Mouse (Mus musculus): Measurements from ENCODE around the gene Whrn. TPM values are rescaled to one million over a fixed set of nuclear protein-coding genes. Genes with fewer than 3 reads are reported as not detected.

Whrn gene
- total and polyA plus RNA-seq, 2 experiments from 2014 or later, result 3.8 to 13.0 TPM

DNA sequence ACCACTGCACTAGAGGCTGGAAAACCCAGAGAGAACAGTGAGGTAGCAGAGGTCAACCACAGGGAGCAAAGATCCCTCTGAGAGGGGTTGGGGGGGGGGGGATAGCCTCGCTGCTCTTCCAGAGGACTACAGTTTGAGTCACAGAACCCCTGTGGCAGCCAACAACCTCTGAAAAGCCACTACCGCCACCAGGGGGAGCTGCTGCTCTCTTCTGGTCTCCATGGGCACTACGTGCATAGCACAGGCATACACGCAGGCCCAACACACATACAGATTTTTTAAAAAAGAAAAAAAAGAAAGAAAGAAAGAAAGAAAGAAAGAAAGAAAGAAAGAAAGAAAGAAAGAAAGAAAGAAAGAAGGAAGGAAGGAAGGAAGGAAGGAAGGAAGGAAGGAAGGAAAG, 12.4 kb upstream of the Whrn start:
- no peak overlapping the region for H3K4me2 ChIP-seq (ENCODE audit: low read depth)
- no peaks in the 10 kb centered on the region for H3K27me3 ChIP-seq (ENCODE audit: insufficient read depth, low read length)
- H3K27ac ChIP-seq (ENCODE audit: low read depth, low read length), result no peak overlapping the region
- H3K4me3 ChIP-seq (ENCODE audit: low read depth, low read length), result no peak overlapping the region
- no peaks in the 10 kb centered on the region for H3K9me3 ChIP-seq (ENCODE audit: low read length)
- ATAC-seq, result no peak
- H3K9ac ChIP-seq, result no peak overlapping the region
- no peak for DNase-seq
- no peaks in the 10 kb centered on the region for H3K36me3 ChIP-seq (ENCODE audit: insufficient read depth)
- 18% methylated on average over 4 of the region's 4 CpGs for WGBS
- peak; percentile 60 for TF ChIP-seq CTCF (IDR thresholded peaks at IDR 0.05; ENCODE audit: low read depth)
- H3K4me1 ChIP-seq (ENCODE audit: insufficient read depth), result no peaks in the 10 kb centered on the region

DNA sequence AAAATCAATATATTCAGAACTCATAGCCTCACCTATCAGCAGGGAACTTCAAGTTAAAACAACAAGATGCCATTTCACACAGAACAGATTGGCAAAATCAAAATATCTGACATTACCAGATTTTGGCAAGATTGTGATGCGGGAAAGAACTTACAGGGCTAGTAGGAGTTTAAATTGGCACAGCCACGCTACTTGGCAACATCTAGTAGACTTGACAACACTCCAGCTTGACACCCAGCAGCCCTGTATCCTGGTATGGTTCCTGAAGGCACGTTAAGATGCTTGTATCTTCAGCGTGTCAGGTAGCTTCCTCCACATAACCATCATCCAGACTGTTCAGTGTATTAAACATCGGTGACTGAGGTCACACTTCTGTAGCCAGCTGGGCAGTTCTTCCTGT, 11.7 kb upstream of the Whrn start:
- ATAC-seq (no peak), DNase-seq (no peak)
- no peaks in the 10 kb centered on the region for H3K9me3 ChIP-seq (ENCODE audit: low read length)
- no peak overlapping the region for H3K4me2 ChIP-seq (ENCODE audit: low read depth)
- no peaks in the 10 kb centered on the region for H3K36me3 ChIP-seq (ENCODE audit: insufficient read depth)
- no peak overlapping the region for H3K4me3 ChIP-seq (ENCODE audit: low read depth, low read length)
- H3K27ac ChIP-seq (ENCODE audit: low read depth, low read length), result no peak overlapping the region
- no peak for TF ChIP-seq CTCF (IDR thresholded peaks at IDR 0.05; ENCODE audit: low read depth)
- no peak overlapping the region for H3K9ac ChIP-seq
- 64% methylated on average over 5 of the region's 5 CpGs for WGBS
- no peaks in the 10 kb centered on the region for H3K4me1 ChIP-seq (ENCODE audit: insufficient read depth)
- H3K27me3 ChIP-seq (ENCODE audit: insufficient read depth, low read length), result no peaks in the 10 kb centered on the region

DNA sequence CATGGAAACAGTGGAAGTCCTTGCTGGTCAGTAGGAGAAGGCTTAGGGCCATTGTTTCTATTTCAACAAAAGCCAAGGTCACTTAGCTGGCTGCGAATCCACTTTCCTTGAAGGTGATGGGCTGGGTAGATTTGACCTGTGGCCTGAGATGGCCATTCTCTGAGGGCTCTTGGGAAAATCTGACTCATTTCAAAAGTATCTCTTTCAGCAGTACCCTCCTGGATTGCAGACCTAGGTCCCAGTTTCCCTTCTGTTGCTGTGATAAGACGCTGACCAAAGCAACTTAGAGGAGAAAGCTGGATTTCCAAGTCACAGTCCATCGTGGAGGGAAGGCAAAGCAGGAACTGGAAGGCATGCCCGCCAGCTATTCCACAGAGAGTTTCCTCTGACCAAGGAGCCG, 8.2 kb upstream of the Whrn start:
- Histone ChIP-seq H3K27ac (ENCODE audit: low read depth, low read length) (no peak overlapping the region), H3K9ac (no peak overlapping the region), H3K9me3 (ENCODE audit: low read length) (no peaks in the 10 kb centered on the region), H3K36me3 (ENCODE audit: insufficient read depth) (no peaks in the 10 kb centered on the region), H3K4me1 (ENCODE audit: insufficient read depth) (no peaks in the 10 kb centered on the region), H3K4me3 (ENCODE audit: low read depth, low read length) (no peak overlapping the region), H3K4me2 (ENCODE audit: low read depth) (no peak overlapping the region), H3K27me3 (ENCODE audit: insufficient read depth, low read length) (no peaks in the 10 kb centered on the region)
- ATAC-seq (no peak), DNase-seq (no peak)
- 80% methylated on average over 5 of the region's 5 CpGs for WGBS
- no peak for TF ChIP-seq CTCF (IDR thresholded peaks at IDR 0.05; ENCODE audit: low read depth)

DNA sequence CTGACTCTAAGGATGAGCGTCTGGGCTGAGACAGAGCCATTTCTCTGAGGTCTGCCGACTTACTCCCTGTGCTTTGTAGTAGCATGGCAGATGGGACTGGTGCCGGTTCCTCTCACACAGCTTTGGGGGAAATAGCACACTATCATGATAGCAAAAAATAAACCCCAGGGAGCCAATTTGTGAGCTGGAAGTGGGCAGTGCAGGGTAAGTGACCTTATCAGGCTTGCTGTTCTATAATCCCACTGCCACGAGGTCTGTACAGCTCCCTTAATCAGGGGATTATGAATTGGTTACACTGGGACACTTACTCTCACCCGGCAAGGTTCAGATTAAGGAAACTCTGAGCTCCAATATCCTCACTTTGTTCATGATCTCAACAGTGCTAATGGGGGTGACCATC, 5.3 kb upstream of the Whrn start:
- Histone ChIP-seq H3K27ac (ENCODE audit: low read depth, low read length) (no peak overlapping the region), H3K4me1 (ENCODE audit: insufficient read depth) (no peaks in the 10 kb centered on the region), H3K27me3 (ENCODE audit: insufficient read depth, low read length) (no peaks in the 10 kb centered on the region), H3K9me3 (ENCODE audit: low read length) (no peaks in the 10 kb centered on the region), H3K36me3 (ENCODE audit: insufficient read depth) (no peaks in the 10 kb centered on the region), H3K4me3 (ENCODE audit: low read depth, low read length) (no peak overlapping the region), H3K9ac (no peak overlapping the region), H3K4me2 (ENCODE audit: low read depth) (no peak overlapping the region)
- 40% methylated on average over 5 of the region's 5 CpGs for WGBS
- ATAC-seq, result no peak
- TF ChIP-seq CTCF (IDR thresholded peaks at IDR 0.05; ENCODE audit: low read depth), result no peak
- no peak for DNase-seq

DNA sequence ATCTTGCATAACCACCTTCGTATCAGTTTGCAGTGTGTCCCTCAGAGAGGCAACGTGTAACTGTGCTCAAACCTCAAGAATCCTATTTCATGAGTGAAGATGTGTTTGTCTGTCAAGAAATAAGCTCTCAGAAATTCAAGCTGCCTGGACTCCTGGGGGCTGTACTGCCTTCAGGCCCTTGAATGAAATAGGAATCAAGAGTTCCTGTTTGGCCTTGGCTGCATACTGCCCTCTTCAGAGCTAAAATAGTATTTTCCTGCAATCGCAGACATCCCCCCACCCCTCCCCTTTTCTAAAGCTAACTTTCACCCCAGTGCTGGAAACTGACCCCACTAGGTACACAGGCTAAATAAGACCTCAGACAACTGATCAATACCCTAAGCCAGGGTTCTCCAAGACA, 2.6 kb upstream of the Whrn start:
- no peak for DNase-seq
- Histone ChIP-seq H3K27me3 (ENCODE audit: insufficient read depth, low read length) (no peaks in the 10 kb centered on the region), H3K4me1 (ENCODE audit: insufficient read depth) (no peaks in the 10 kb centered on the region), H3K9ac (no peak overlapping the region), H3K27ac (ENCODE audit: low read depth, low read length) (no peak overlapping the region), H3K4me2 (ENCODE audit: low read depth) (no peak overlapping the region), H3K36me3 (ENCODE audit: insufficient read depth) (no peaks in the 10 kb centered on the region), H3K4me3 (ENCODE audit: low read depth, low read length) (no peak overlapping the region), H3K9me3 (ENCODE audit: low read length) (no peaks in the 10 kb centered on the region)
- no peak for ATAC-seq
- peak; percentile 54 for TF ChIP-seq CTCF (IDR thresholded peaks at IDR 0.05; ENCODE audit: low read depth)
- WGBS, result 37% methylated on average over 3 of the region's 3 CpGs

DNA sequence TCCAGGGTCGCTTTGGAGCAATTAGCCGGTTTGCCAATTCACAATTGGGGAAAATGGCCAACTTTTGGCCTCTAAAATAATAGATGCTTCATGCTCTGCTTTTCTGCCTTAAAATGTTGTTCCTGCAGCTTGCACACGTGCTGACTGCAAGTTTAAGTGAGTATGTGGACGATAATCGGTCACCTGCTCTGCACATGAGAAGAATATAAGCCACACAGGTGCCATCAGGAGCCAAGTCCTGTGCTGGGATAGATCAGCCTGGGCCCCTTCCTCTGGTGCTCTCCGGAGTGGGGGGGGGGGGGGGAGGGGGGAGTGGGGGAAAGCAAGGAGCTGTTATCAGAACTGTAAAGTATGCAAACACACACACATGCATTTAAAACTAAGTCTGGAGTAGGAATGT, 521 bp upstream of the Whrn start:
- TF ChIP-seq CTCF (IDR thresholded peaks at IDR 0.05; ENCODE audit: low read depth), result no peak
- 10% methylated on average over 6 of the region's 6 CpGs for WGBS
- Histone ChIP-seq H3K4me2 (ENCODE audit: low read depth) (peak overlapping the region; percentile 88), H3K36me3 (ENCODE audit: insufficient read depth) (no peaks in the 10 kb centered on the region), H3K9me3 (ENCODE audit: low read length) (no peaks in the 10 kb centered on the region), H3K4me3 (ENCODE audit: low read depth, low read length) (peak overlapping the region; percentile 62), H3K27ac (ENCODE audit: low read depth, low read length) (no peak overlapping the region), H3K27me3 (ENCODE audit: insufficient read depth, low read length) (no peaks in the 10 kb centered on the region), H3K9ac (peak overlapping the region; percentile 48; the same call in 1 of the 2 replicates), H3K4me1 (ENCODE audit: insufficient read depth) (no peaks in the 10 kb centered on the region)
- no peak; the same call in 1 of the 2 replicates for ATAC-seq
- no peak for DNase-seq

DNA sequence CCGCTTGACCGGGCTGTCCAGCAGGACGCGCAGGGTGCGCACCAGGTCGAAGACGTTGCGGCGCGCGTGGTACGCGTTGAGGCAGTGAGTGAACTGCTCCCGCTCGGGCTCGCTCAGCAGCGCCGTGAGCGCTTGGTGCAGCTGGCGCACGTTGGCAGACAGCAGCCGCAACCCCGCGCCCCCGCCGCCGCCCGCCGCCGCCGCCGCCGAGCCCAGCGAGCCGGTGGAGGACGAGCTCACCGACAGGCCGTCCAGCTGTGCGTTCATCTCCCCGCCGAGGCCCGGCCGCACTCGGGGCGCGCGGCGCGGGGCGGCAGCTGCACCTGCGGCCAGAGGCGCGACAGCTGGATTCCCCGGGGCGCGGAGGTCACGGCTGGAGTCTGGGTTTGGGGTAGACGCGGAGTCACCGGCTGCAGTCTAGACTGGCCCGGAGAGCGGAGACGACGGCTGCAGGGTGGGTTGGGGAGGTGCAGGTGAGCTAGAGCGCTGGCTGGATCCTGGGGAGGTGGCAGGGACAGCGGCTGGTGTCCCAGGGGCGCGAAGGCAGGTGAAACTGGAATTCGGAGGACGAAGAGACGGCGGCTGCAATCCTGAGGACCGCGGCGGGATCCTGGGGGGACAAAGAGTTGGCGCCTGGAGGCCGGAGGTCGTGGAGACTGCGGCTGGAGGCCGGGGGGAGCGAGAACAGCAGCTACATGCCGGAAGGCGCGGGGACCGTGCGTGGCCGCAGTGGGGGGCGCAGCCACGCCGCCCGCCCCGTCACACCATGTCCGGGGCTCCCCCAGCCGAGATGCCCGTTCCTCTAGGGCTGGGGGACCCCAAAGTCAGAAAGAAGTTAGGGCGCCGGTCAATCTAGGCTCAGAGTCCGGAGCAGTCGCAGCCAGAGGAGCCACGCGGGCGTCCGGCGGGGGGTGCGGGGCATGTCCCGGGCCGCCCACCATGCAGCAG, 550 bp downstream of the Whrn start:
- no peak overlapping the region for H3K27ac ChIP-seq (ENCODE audit: low read depth, low read length)
- WGBS, result under 1% methylated on average over 91 of the region's 107 CpGs
- peak overlapping the region; percentile 54 for H3K9ac ChIP-seq
- no peaks in the 10 kb centered on the region for H3K9me3 ChIP-seq (ENCODE audit: low read length)
- H3K4me2 ChIP-seq (ENCODE audit: low read depth), result peak overlapping the region; percentile 88
- ATAC-seq (peak; percentile 64), DNase-seq (no peak)
- H3K27me3 ChIP-seq (ENCODE audit: insufficient read depth, low read length), result no peaks in the 10 kb centered on the region
- H3K4me3 ChIP-seq (ENCODE audit: low read depth, low read length), result peak overlapping the region; percentile 62
- H3K36me3 ChIP-seq (ENCODE audit: insufficient read depth), result no peaks in the 10 kb centered on the region
- no peak for TF ChIP-seq CTCF (IDR thresholded peaks at IDR 0.05; ENCODE audit: low read depth)
- no peaks in the 10 kb centered on the region for H3K4me1 ChIP-seq (ENCODE audit: insufficient read depth)

Measured in forebrain, postnatal 0 days (tissue).